Mouse (Mus musculus): ENCODE results near the gene Edc4. TPM values are rescaled to one million over a fixed set of nuclear protein-coding genes. Genes with fewer than 3 reads are reported as not detected.

The Edc4 gene
- 28.9 and 35.3 TPM in 2 replicates for polyA plus RNA-seq (2015; fragmentation: Nextera tagmentation; extraction: Ambion mirVana)

DNA sequence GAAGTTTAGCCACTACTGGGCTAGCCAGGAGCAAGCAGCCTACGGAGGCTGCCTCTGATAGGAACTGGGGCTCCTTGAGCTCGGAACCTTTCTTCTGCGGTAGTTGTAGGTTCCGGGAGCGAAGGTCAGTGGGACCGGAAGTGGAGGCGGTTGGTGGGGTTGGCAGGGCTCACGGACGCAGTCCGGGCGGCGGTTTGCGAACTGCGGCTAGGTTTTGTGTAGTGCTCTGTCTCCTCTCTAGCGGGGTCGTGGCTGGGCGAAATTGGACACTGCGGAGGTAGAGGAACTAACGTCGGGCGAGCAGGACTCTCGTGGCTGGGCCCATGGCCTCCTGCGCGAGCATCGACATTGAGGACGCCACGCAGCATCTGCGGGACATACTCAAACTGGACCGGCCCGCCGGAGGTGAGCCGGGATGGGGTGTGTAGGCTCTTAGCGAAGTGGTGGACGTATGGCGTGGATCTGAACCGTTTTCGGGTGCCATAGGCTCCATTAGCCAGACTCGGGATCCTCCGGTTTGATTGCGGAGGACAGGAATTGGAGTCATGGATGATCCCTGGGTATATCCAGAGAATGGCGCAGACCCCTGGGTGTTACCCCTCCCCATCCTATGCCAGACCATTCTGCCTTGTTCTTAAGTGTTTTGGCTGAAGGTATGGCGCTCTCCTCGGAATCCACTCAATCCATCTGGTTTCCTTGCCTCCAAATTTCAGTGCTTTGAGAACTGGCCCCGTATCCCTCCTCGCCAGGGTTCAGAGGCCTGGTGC is at the start of gene Edc4:
Gene Edc4 (plus strand): TSS at position 128 of the 767 bp plus-strand sequence.

GRCm38 (mm10) chr8:105853178-105853577 is 27.5 kb upstream of the Edc4 start, which contains the start of gene Cenpt:
TSS of gene Cenpt (minus strand) at chr8:105853278.

DNA sequence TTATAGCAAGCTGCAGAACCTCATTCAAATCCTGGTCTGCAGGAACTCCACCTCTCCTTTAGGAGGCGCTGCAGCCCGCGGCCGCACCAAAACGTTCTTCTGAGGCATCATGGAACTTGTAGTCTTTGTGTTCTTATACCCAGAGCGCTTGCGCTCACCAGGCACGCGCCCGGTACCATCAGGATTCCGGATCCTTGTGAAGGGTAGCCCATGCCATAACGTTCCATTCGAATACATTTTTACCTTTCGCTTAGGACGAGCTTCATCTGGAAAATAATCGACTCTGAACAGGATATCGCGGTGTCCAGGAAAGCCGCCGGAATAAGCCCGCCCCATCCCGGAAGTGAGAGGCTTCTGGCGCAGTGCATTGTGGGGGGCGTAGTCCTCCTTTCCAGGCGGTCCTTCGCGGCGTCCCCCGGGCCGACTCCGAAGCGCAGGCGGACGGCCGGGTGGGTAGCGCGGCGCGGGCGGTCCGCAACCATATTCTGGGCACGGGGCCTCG is 25.9 kb upstream of the Edc4 start, which contains the start of gene Thap11:
Gene Thap11 (plus strand): TSS at position 418 of the 502 bp plus-strand sequence.

DNA sequence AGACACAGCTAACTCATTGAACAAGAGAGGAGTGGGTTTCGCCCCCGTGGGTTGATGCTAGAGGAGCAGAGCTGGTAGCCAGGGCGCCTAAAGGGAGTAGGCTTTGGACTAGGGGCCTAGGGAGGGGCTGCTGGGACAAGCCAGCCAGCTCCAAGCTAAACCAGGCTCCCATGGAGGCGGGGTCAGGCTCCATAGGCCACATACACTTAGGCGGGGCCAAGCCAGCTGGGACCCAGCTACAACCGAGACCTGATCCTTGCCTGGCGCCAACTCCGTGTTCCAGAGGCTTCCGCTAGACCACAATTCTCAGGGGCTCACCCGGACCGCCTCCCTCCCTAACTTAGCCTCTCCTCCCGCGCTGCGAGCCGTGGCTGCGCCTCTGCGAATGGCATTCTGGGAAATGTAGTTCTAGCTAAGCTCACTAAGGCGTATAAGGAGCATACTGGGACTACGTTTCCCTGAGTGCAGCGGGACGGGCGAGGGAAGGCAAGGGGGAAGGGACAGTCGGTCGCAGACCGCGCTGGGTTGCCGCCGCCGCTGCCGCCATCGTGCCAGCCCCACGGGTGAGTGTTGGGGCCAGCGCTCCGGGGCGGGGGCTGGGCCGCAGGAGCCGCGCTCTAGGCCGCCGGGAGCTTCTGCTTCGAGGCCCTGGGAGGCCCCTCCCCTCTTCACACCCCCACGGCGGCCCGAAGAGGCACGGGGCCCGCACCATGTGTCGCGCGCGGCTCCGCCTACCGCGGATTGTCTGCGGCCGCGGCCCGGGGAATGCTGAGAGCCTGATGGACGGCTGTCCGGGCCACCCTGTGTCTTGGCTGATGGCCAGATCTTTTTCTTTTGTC is 20.3 kb upstream of the Edc4 start, which contains the start of gene Nutf2:
Gene Nutf2 (plus strand): TSS at position 438 of the 839 bp plus-strand sequence.

DNA sequence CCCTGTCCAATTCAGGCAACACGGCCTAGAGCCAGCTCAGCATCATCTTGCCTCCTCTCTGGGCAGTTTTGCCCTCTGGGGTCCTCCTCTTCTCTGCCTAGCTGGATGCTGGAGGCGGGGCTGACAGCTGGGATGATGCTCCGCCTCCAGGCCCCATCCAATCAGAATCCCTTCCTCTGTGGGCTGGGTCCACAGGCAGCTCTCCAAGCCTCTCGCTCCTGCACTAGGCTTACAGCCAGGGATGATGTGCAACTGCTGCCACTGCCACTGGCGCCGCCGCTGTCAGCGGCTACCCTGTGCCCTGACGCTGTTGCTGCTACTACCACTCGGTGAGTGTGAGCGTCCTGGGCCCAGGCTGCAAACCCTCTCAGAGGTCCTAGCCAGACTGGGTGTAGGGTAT is 12.7 kb downstream of the Edc4 start, which contains the start of gene Nrn1l:
Gene Nrn1l (plus strand): TSS at position 229 of the 400 bp plus-strand sequence.

DNA sequence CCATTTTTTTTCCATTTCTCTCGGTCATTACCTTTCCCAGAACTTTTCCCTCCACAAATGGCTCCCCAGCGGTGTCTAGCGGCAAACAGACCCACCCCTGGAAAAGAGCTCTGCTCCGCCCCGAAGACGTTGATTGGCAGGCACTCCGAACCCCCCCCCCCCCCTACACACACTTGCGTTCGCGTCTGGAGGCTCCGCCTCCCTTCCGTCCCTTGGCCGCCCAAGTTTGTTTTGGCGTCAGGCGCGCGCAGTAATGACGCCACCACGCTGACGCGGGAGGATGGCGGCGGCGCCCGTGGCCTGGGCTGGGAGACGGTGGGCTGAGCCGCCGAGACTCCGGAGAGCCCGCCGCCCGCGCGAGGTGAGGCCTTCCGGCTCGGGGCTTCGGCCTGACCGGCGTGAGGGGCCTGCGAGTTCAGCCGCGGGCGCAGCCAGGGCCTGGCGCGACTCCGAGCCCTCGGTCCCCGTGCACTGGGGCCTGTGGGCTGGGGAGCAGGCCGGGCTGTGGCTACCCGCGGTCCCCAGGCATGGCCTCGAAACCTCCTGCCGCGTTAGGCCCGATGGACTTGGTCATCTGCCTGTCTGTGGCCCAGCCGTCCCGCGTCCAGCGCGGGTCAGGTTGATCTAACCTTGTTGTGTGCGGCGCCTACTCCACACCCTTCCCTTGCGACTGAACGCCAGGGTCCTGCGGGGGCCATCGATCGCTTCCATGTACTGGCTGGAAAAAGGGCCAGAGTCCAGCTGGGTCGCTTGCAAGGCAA is 19.7 kb downstream of the Edc4 start, which contains the start of gene Pskh1:
Gene Pskh1 (plus strand): TSS at position 262 of the 761 bp plus-strand sequence.

GRCm38 (mm10) chr8:105933762-105934161 is 53.1 kb downstream of the Edc4 start, which contains the start of gene Ctrl:
TSS of gene Ctrl (minus strand) at chr8:105933862.

GRCm38 (mm10) chr8:105938306-105938669 is 57.6 kb downstream of the Edc4 start, which contains the start of gene Psmb10:
TSS of gene Psmb10 (minus strand) at chr8:105938444.

DNA sequence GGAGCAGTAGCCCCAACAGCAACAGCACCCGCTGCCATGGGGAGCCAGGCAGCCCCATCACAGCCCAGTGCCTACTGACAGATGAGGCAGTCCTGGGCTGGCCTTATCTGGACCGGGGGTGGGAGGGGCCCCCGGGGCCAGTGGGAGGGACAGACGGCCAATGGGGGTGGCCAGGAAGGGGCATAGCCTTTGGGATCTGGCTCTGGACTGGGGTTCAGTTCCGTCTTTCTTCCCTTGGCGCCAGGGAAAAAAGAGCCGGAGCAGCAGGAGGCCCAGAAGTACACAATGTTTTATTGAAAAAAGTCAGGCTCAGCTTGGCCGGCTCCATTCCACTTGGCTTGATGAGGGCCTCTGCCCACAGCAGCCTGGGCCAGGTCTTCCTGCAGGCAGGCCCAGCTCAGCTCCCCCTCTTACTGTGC is 62.6 kb downstream of the Edc4 start, which contains the start of gene Lcat:
Gene Lcat (minus strand): TSS at position 62 of the 419 bp plus-strand sequence.

Other genes starting within 250 kb of the Edc4 start
- 75.4 and 85.3 TPM in 2 replicates for gene Ctcf, start 244.3 kb upstream of the Edc4 start, polyA plus RNA-seq (2015; fragmentation: Nextera tagmentation; extraction: Ambion mirVana)
- gene Agrp, start 243.5 kb upstream of the Edc4 start, polyA plus RNA-seq (2015; fragmentation: Nextera tagmentation; extraction: Ambion mirVana): 0.62 and 0.68 TPM in 2 replicates
- gene Carmil2, start 194.6 kb upstream of the Edc4 start, polyA plus RNA-seq (2015; fragmentation: Nextera tagmentation; extraction: Ambion mirVana): 40.1 and 40.8 TPM in 2 replicates
- gene Acd, start 179.8 kb upstream of the Edc4 start, polyA plus RNA-seq (2015; fragmentation: Nextera tagmentation; extraction: Ambion mirVana): 68.4 and 74.5 TPM in 2 replicates
- 74.7 and 80.3 TPM in 2 replicates for gene Pard6a, start 179.7 kb upstream of the Edc4 start, polyA plus RNA-seq (2015; fragmentation: Nextera tagmentation; extraction: Ambion mirVana)
- 0.28 TPM in 1 of 2 replicates, not detected in the other for gene 4933405L10Rik, start 173.2 kb upstream of the Edc4 start, polyA plus RNA-seq (2015; fragmentation: Nextera tagmentation; extraction: Ambion mirVana)
- 18.7 and 20.6 TPM in 2 replicates for gene Enkd1, start 172.7 kb upstream of the Edc4 start, polyA plus RNA-seq (2015; fragmentation: Nextera tagmentation; extraction: Ambion mirVana)
- 43.2 and 48.6 TPM in 2 replicates for gene Gfod2, start 122.2 kb upstream of the Edc4 start, polyA plus RNA-seq (2015; fragmentation: Nextera tagmentation; extraction: Ambion mirVana)
- gene Ranbp10, start 53.5 kb upstream of the Edc4 start, polyA plus RNA-seq (2015; fragmentation: Nextera tagmentation; extraction: Ambion mirVana): 6.8 and 7.9 TPM in 2 replicates
- 0.25 and 0.45 TPM in 2 replicates for gene Tsnaxip1, start 53.1 kb upstream of the Edc4 start, polyA plus RNA-seq (2015; fragmentation: Nextera tagmentation; extraction: Ambion mirVana)
- 33.7 and 38.1 TPM in 2 replicates for gene Cenpt, start 27.6 kb upstream of the Edc4 start, polyA plus RNA-seq (2015; fragmentation: Nextera tagmentation; extraction: Ambion mirVana)
- 46.5 and 47.5 TPM in 2 replicates for gene Thap11, start 25.7 kb upstream of the Edc4 start, polyA plus RNA-seq (2015; fragmentation: Nextera tagmentation; extraction: Ambion mirVana)
- gene Nutf2, start 20.3 kb upstream of the Edc4 start, polyA plus RNA-seq (2015; fragmentation: Nextera tagmentation; extraction: Ambion mirVana): 124 and 138 TPM in 2 replicates
- 2.4 and 5.5 TPM in 2 replicates for gene Nrn1l, start 12.7 kb downstream of the Edc4 start, polyA plus RNA-seq (2015; fragmentation: Nextera tagmentation; extraction: Ambion mirVana)
- gene Pskh1, start 19.6 kb downstream of the Edc4 start, polyA plus RNA-seq (2015; fragmentation: Nextera tagmentation; extraction: Ambion mirVana): 8.6 and 9.3 TPM in 2 replicates
- 1.8 and 2.8 TPM in 2 replicates for gene Ctrl, start 53.0 kb downstream of the Edc4 start, polyA plus RNA-seq (2015; fragmentation: Nextera tagmentation; extraction: Ambion mirVana)
- gene Psmb10, start 57.6 kb downstream of the Edc4 start, polyA plus RNA-seq (2015; fragmentation: Nextera tagmentation; extraction: Ambion mirVana): 127 and 138 TPM in 2 replicates
- gene Lcat, start 62.5 kb downstream of the Edc4 start, polyA plus RNA-seq (2015; fragmentation: Nextera tagmentation; extraction: Ambion mirVana): 16.8 TPM in 2 replicates
- gene Slc12a4, start 85.2 kb downstream of the Edc4 start, polyA plus RNA-seq (2015; fragmentation: Nextera tagmentation; extraction: Ambion mirVana): 15.6 and 15.7 TPM in 2 replicates
- gene Dpep3, start 98.5 kb downstream of the Edc4 start, polyA plus RNA-seq (2015; fragmentation: Nextera tagmentation; extraction: Ambion mirVana): not detected in 2 replicates
- gene Dus2, start 110.5 kb downstream of the Edc4 start, polyA plus RNA-seq (2015; fragmentation: Nextera tagmentation; extraction: Ambion mirVana): 25.2 and 25.4 TPM in 2 replicates
- gene Dpep2nb, start 125.1 kb downstream of the Edc4 start, polyA plus RNA-seq (2015; fragmentation: Nextera tagmentation; extraction: Ambion mirVana): 0.21 TPM in 1 of 2 replicates, not detected in the other
- 19.0 and 19.6 TPM in 2 replicates for gene Ddx28, start 131.0 kb downstream of the Edc4 start, polyA plus RNA-seq (2015; fragmentation: Nextera tagmentation; extraction: Ambion mirVana)
- 2.7 and 2.9 TPM in 2 replicates for gene Nfatc3, start 178.0 kb downstream of the Edc4 start, polyA plus RNA-seq (2015; fragmentation: Nextera tagmentation; extraction: Ambion mirVana)